Mouse (Mus musculus) inflammation-experienced regulatory T-cells, adult 6 months (primary cell): ENCODE data around the gene Cox19. TPM values are rescaled to one million over a fixed set of nuclear protein-coding genes. Genes with fewer than 3 reads are reported as not detected.
"Not testable (repeated sequence)": the region's sequence is repeated elsewhere in the genome, so short reads cannot be mapped to it uniquely, and the experiment has no call there.

ENCODE experiments used
- ATAC-seq: one replicate; pipeline ENCODE4 v1.8.0; 2017
- polyA plus RNA-seq, 3 experiments: library from polyadenylated mRNA; unstranded; fragments of 100-300 nt; shearing (Covaris generic); gene quantifications; one replicate each; pipeline ENCODE4 v1.2.1; 2017

Gene Cox19
- polyA plus RNA-seq, result 10 to 100 TPM; 52.5 to 66.7 (median 65.2) TPM

- no peak for ATAC-seq
Measured at GRCm38 (mm10) chr5:139351134-139351533, at the start of gene Cox19. TSS of gene Cox19 (minus strand) at chr5:139351418.

- no peak for ATAC-seq
Measured at GRCm38 (mm10) chr5:139399991-139400390, 48.8 kb upstream of the Cox19 start.

GRCm38 (mm10) chr5:139398786-139399185 lies 47.6 kb upstream of the Cox19 start:
- no peak for ATAC-seq

GRCm38 (mm10) chr5:139397959-139398753 lies 46.9 kb upstream of the Cox19 start:
- peak; percentile 89 for ATAC-seq

GRCm38 (mm10) chr5:139397359-139397916 lies 46.2 kb upstream of the Cox19 start:
- no peak for ATAC-seq

- no peak for ATAC-seq
Measured at GRCm38 (mm10) chr5:139395528-139395927, 44.3 kb upstream of the Cox19 start.

- no peak for ATAC-seq
Measured at GRCm38 (mm10) chr5:139394399-139394798, 43.2 kb upstream of the Cox19 start.

- no peak for ATAC-seq
Measured at GRCm38 (mm10) chr5:139393197-139393588, 42.0 kb upstream of the Cox19 start.

- no peak for ATAC-seq
Measured at GRCm38 (mm10) chr5:139392219-139393196, 41.3 kb upstream of the Cox19 start.

- no peak for ATAC-seq
Measured at GRCm38 (mm10) chr5:139391309-139391990, 40.2 kb upstream of the Cox19 start.

GRCm38 (mm10) chr5:139390324-139391119 lies 39.3 kb upstream of the Cox19 start:
- ATAC-seq, result not testable (repeated sequence)

GRCm38 (mm10) chr5:139389676-139390061 lies 38.5 kb upstream of the Cox19 start:
- no peak for ATAC-seq

GRCm38 (mm10) chr5:139388694-139389675 lies 37.8 kb upstream of the Cox19 start:
- peak; percentile 23 for ATAC-seq

GRCm38 (mm10) chr5:139388195-139388570 lies 37.0 kb upstream of the Cox19 start:
- no peak for ATAC-seq

- ATAC-seq, result no peak
Measured at GRCm38 (mm10) chr5:139387329-139388194, 36.3 kb upstream of the Cox19 start.

- no peak for ATAC-seq
Measured at GRCm38 (mm10) chr5:139386047-139386446, 34.8 kb upstream of the Cox19 start.

GRCm38 (mm10) chr5:139384531-139384930 lies 33.3 kb upstream of the Cox19 start:
- no peak for ATAC-seq

- no peak for ATAC-seq
Measured at GRCm38 (mm10) chr5:139383234-139383633, 32.0 kb upstream of the Cox19 start.

GRCm38 (mm10) chr5:139382760-139383159 lies 31.5 kb upstream of the Cox19 start:
- peak; percentile 69 for ATAC-seq
